Comparison of ENCODE assay signal across 8 mouse cellular contexts in genomic region chr19:45573861-45574267, GRCm38 (mm10). TPM values are rescaled to one million over a fixed set of nuclear protein-coding genes. Genes with fewer than 3 reads are reported as not detected.
A peak's percentile ranks its signal among the peaks of the same experiment; 100 is the strongest.
DNase-seq lines count a peak whose midpoint lies in the region; ATAC-seq and TF ChIP-seq lines count a peak whose summit lies in the region.

No protein-coding gene starts in this region.

- DNase-seq in ZHBTc4 (ENCODE audit: low read depth, low spot score): peak; percentile 84
- peak; percentile 81 to 87 for DNase-seq in cerebellum, postnatal 25 days
- peak; percentile 83 for DNase-seq in gastrocnemius, adult 2 months
- peak; percentile 85 for DNase-seq in hindbrain, postnatal 0 days (ENCODE audit: low spot score)
- peak; percentile 75 to 78 for DNase-seq in left cerebral cortex, adult 18-20 months (ENCODE audit: low spot score in 2 of 2)
- DNase-seq in lung, postnatal 4 days: peak; percentile 80 to 85
- DNase-seq in right cerebral cortex, adult 18-20 months: peak; percentile 78
- peak; percentile 59 for DNase-seq in urinary bladder, adult 2 months (ENCODE audit: low spot score)

- peaks cover 28% of the 10 kb centered on the region; the same call in 1 of the 2 replicates for H3K36me3 ChIP-seq in hindbrain, postnatal 0 days (ENCODE audit: insufficient read depth, low read length)

- no peak overlapping the region for H3K4me3 ChIP-seq in gastrocnemius, adult 2 months
- no peak overlapping the region for H3K4me3 ChIP-seq in hindbrain, postnatal 0 days (ENCODE audit: low read length)

- H3K4me2 ChIP-seq in hindbrain, postnatal 0 days (ENCODE audit: low read depth, low read length): no peak overlapping the region

- 22% methylated on average over 6 of the region's 6 CpGs for WGBS in hindbrain, postnatal 0 days

- peak; percentile 91 for TF ChIP-seq CTCF in gastrocnemius, adult 2 months (IDR thresholded peaks at IDR 0.05)
- peak; percentile 95 for TF ChIP-seq CTCF in hindbrain, postnatal 0 days (IDR thresholded peaks at IDR 0.05; ENCODE audit: low read depth)

- H3K27me3 ChIP-seq in hindbrain, postnatal 0 days (ENCODE audit: insufficient read depth, low read length): no peaks in the 10 kb centered on the region

- no peaks in the 10 kb centered on the region for H3K4me1 ChIP-seq in hindbrain, postnatal 0 days (ENCODE audit: insufficient read depth, low read length)

- intact Hi-C loops in gastrocnemius, adult 2 months (cut with DNase I): loop anchor here (1.0 kb wide), 1 partner anchor 172 kb away; no protein-coding TSS in a partner anchor

- no peak overlapping the region for H3K9ac ChIP-seq in hindbrain, postnatal 0 days (replicated peaks; ENCODE audit: low read length)

- no peak overlapping the region; the same call in 1 of the 2 replicates for H3K27ac ChIP-seq in gastrocnemius, adult 2 months
- no peak overlapping the region for H3K27ac ChIP-seq in hindbrain, postnatal 0 days

- ATAC-seq in hindbrain, postnatal 0 days: peak; percentile 87

- no peaks in the 10 kb centered on the region for H3K9me3 ChIP-seq in hindbrain, postnatal 0 days (ENCODE audit: low read length)

RNA-seq across cellular contexts. Expression of gene Gm17018, which starts 13.4 kb away (rescaled TPM):
- 10 to 100 TPM; 19.5 to 19.6 TPM for total RNA-seq in gastrocnemius, adult 2 months (2021)
- total RNA-seq in hindbrain, postnatal 0 days (2014; rRNA removed): 20.9 and 23.0 TPM in 2 replicates
- 86.4 and 90.7 TPM in 2 replicates for polyA plus RNA-seq in hindbrain, postnatal 0 days (2015; fragmentation: Nextera tagmentation; extraction: Ambion mirVana)
- total RNA-seq in left cerebral cortex, adult 18-20 months (2021): 10 to 100 TPM; 69.3 to 74.5 TPM
- 26.0 and 27.7 TPM in 2 replicates for polyA plus RNA-seq in urinary bladder, adult 2 months (2012; rRNA removed)

RNA-seq across cellular contexts. Expression of gene Poll, which starts 13.5 kb away (rescaled TPM):
- 10 to 100 TPM; 13.5 to 16.0 TPM for total RNA-seq in gastrocnemius, adult 2 months (2021)
- 17.0 and 17.3 TPM in 2 replicates for total RNA-seq in hindbrain, postnatal 0 days (2014; rRNA removed)
- 11.0 and 11.1 TPM in 2 replicates for polyA plus RNA-seq in hindbrain, postnatal 0 days (2015; fragmentation: Nextera tagmentation; extraction: Ambion mirVana)
- total RNA-seq in left cerebral cortex, adult 18-20 months (2021): 1 to 10 TPM; 9.4 to 9.6 TPM
- 9.5 and 10.8 TPM in 2 replicates for polyA plus RNA-seq in urinary bladder, adult 2 months (2012; rRNA removed)
